Mouse (Mus musculus) kidney, adult 2 months (tissue): Measurements from ENCODE around the gene Kcna6.

ENCODE experiments used
- CTCF ChIP-seq: fragments of 200-500 bp; conservative IDR thresholded peaks from 2 replicates; pipeline ENCODE4 v1.5.1; 2011; ENCODE audit warnings: low read depth, mild to moderate bottlenecking, control low read depth, low read length, moderate library complexity, mixed read lengths; ENCODE audit not compliant: insufficient read depth, insufficient read length
- POLR2A ChIP-seq: fragments of 200-500 bp; IDR thresholded peaks from one replicate; pipeline ENCODE4 v1.6.1; 2011; ENCODE audit warnings: low read depth, low read length, control low read depth

DNA sequence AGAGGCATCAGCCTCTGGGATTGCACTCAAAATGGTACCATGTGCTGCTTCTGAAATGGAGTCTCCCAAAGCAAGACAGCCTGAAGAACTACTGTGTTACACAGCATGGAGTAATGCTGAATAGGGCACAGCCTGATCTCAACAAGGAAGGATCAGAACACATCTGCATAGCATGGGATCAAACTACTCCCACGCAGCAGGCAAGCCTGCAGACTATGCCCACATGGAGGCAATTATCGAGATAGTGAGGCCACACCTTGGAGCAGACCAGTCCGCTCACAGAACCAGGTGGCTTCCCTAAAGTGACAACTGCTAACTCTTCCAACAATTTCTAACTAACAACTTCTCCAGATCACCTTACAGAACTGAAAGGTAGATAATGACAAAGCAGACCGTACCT lies 53.4 kb downstream of the Kcna6 start:
- TF ChIP-seq CTCF (no peak), POLR2A (no peak)
